Mouse (Mus musculus) adrenal gland, postnatal 25 days (tissue): ENCODE data around the gene Lin7a. TPM values are rescaled to one million over a fixed set of nuclear protein-coding genes. Genes with fewer than 3 reads are reported as not detected.

Experiments
- DNase-seq: peaks from one replicate; pipeline ENCODE4 v3.0.0; 2021; ENCODE audit warnings: mixed read lengths
- total RNA-seq: library from RNA; stranded (reverse); gene quantifications from 2 replicates; pipeline ENCODE4 v1.2.3, GENCODE M21; 2021

Gene Lin7a
- total RNA-seq, 1 experiment from 2014 or later = 1.4 TPM

DNA sequence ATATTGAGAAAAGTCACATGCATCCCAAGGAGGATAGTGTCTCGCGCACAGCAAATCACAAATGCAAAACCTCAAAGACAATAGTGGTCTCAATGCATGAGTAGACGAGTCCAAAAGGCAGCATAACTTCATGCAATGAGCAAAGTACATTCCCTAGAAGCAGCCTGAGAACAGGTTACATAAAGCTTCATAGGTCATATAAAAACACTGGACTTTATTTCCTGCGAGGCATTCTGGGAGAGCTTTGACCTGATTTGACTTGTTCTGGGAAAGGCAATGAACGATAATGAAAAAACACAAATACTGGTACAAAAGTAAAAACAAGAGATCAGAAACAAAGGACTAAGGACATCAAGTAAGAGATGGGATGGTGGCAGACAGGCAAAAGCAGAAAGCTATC is 54.1 kb downstream of the Lin7a start:
- DNase-seq = no peak

DNA sequence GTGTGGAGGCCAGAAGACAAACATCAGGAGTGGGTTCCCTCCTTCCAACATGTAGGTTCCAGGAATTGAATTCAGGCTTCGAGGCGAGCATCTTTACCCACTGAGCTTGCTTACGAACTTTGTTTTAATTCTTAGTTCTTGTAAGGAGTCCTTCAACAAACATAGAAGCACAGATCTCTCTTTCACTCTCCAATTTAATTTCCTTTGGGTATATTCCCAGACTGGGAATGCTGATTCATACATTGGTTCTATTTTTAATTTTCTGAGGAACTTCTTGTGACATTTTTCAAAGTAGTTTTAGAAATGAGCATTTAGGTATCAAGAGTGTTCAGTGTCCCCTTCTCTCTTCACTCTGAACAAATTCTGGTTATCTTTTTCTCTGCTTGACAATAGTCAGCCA is 68.0 kb downstream of the Lin7a start:
- DNase-seq = no peak

DNA sequence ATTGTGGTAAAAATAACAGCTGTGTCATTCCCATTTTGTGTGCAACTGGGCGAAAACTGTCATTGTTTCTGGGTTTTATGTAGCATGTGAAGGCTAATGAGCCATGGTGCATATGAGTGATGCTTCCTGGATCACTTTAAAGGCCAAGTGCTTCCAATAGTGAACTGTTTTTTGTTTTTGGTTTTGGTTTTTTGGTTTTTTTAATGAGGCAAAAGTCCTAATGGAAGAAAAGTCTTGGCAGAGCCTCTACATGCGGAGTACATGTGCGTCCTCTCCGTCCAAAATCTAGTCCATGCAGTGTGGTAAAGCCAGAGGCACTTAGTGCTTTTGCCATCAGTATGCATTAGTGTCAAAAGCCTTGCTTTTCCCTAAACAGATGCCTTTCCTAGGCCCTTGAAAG is 69.7 kb downstream of the Lin7a start:
- DNase-seq = no peak

GRCm38 (mm10) chr10:107344200-107344599 is 72.7 kb downstream of the Lin7a start:
- DNase-seq = no peak

DNA sequence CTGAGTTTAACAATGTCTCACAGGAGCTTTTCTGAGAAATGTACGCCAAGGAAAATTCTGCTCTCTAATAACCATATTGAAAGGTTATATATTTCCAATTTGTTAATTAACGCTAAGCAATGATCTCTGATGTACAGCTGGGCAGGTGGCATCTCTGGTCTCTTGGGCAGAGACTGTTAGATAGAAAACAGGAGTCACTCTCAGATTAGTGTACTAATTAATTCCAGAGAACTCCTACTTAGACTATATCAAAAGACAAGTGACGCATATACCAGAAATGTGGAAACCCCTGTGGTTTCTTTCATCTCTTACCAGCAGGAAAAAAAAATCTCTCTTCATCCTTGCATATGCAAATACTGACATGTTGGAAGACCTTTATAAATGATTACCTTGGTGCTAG is 76.4 kb downstream of the Lin7a start:
- DNase-seq = no peak

DNA sequence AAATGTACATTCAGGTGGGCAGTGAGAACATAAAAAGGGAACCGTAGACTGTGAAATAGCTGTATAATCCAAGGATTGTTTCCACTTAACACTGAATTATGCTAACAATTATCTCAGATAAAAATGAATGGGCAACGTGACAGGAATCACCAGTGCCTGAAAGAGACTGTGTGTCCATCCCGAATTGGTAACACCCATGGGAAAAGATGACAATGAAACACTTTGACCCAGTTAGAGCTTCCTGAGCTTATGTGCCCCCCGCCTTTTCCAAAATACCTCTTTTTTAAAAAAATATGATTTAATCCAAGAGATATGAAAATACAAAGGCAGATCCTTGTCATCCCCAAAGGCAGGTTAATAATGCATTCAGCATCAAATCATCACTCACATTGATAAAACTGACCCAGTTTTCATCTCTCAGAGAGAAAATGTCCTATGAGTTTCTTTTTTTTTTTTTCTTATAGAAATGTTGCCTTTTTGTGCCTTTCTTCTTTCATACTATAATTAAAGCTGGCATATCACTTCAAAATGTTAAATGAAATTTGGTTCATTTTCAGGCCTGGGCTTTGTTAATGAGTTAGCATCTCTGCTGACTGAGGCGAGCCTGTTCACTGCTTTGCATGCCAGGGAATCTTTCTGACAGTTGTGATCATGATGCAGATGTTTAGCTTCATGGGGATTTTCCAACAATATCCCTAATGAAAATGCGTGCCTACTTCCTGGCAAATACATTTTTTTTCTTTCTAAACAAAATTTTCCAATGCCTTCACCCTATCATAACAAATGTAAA is 80.4 kb downstream of the Lin7a start:
- no peak for DNase-seq

DNA sequence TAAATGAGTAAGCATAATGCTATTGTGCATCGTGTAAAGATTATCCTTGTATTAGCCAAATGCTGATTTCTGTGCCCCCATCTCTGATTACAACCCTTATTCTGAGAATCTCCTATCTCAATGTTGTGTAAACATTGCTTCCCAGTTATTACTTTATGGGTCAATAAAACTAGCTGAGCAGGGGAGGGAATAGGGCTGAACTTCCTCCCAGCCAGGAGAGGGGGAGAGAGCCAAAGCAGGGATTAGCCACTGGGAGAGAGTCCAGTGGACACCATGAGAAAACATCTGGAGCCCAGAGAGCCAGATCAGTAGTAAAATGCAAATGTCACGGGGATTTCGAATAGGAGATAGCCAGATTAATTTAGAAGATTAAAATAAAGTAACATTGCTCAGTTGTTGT is 82.0 kb downstream of the Lin7a start:
- DNase-seq = no peak

DNA sequence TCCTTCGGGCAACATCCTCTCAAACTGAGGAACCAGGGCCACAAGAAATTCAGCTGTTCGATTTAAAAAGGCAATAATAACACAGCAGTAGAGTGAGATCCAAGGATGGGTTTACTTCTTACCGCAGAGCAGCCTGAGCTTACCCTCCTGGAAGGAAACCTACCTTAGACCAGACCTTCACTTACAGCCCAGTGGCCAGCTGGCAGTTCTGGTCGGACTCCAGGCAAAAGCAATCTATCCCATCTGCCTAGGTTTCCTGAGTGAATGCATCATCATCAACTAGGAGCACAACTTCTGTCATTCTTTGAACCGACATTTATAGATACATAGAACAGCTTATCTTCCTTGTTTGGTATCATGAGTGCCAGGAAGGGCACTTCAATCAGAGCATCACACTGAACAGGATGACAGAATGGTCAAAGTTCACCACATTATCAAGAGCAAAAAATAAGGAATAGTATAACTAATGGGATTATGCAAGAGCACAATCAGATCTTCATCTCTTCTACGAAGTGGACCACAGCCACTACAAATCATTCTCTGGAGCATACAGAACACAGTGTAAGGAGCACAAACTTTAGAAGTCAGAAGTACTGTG is 87.1 kb downstream of the Lin7a start:
- no peak for DNase-seq

DNA sequence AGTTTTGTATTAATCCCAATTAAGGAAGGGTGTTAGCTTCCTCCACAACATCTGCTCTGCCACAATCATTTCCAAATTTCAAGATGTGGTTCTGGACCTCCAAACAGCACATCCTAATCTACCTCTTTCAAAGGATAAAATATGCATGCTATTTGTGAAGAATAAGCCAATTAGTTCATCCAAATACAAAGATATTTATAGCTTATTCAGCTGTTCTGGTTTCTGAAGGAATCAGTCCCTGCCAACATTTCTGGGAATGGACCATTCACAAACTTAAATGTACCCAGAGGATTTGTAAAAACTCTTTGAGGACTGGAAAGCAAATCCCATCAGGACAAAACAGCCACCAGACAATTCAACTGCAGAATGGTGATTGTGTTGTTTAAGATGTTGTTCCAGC is 87.8 kb downstream of the Lin7a start:
- DNase-seq = no peak

- DNase-seq = peak; percentile 18
These were observed 90.1 kb downstream of the Lin7a start for GRCm38 (mm10) chr10:107361546-107361945.

DNA sequence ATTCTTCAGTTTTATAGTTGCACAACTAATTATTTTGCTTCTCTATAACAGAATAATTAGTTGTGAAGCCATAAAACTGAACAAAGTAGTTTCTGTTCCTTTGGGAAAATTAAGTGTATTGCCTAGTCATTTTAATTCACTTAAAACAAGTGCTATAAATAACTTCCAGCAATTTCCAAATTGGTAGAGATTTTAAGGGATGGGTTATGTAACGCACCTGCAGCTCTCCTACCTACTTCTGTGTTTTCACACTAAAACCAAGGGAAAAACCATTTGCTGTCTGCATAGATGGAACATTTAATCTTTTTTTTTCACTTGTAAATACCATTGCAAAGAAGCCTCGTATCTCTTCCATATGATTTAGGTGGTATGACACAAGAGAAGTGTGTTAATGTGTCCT is 90.5 kb downstream of the Lin7a start:
- DNase-seq = no peak

DNA sequence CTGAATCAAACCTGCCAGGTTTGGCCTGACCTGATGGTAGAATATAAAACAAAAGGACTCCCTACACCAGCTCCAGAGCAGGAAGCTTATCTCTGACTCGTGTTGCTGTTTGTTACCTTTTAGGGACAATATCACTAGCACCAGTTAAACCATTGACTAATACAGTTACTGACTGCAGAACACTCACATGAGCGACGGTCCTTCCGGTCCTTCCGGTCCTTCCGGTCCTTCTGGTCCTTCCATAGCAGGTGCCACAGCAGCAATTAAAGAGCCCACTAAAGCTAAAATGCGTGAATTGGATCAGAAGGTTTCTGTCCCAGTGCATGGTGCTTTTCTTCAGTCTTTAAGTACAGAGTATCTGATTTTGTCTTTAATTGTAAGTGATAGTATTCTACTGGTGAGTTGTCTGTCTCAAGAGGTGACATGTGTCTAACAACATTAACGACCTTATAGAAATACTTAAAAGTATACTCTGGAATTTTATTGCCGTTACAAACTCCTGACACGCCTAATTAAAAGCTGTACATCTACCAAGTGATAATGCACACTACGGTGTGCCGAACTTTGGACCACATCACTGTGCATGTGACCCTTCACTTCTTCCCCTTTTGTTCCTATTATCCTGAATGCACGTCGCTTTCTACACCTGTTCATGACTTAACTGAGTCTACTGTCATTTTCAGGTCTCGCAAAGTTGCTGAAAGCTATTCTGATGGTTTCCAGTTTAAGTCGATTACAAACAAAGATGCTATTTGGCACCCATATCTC is 91.7 kb downstream of the Lin7a start:
- DNase-seq = no peak

DNA sequence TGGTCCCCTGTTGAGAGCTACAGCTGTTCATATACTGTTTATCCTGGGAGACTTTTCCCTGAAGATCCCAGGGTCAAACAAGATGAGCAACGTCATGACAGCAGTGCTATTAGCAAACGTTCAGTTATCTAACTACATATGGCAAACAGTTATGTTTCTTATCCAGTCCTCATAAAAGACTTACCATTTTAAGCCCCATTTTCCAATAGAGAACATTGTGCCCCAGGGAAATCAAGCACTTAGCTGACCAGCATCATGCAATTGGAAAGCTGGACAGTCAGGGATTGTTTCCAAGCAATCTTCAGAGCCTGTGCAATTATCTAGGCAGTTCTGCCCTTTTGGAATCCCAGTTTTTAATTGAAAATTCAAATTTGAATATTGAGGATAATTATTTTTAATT is 105.7 kb downstream of the Lin7a start:
- DNase-seq = no peak

GRCm38 (mm10) chr10:107381143-107381746 is 109.8 kb downstream of the Lin7a start:
- DNase-seq = no peak

GRCm38 (mm10) chr10:107383825-107384224 is 112.3 kb downstream of the Lin7a start:
- DNase-seq = no peak

- peak; percentile 42 for DNase-seq
These were observed 118.0 kb downstream of the Lin7a start for GRCm38 (mm10) chr10:107389505-107389904.

DNA sequence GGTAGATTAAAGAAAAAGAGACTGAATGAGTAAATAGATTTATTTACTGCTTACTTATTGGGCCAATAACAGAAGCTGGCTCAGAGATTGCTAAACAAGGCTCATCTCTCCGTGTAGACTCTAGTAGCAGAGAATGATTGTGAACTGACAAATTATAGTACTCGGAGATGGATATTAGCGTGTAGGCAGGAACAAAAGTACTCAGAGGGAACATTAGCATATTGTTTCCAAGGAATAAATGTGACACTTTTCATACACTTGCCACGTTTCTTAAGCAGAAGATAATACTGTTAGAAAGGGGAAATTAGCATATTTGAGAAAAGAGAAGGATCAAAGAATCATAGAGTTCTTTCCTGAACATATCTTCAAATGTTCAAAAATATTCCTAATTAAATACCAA is 133.9 kb downstream of the Lin7a start:
- no peak for DNase-seq

- DNase-seq = no peak
These were observed 146.8 kb downstream of the Lin7a start for GRCm38 (mm10) chr10:107418306-107418705.

GRCm38 (mm10) chr10:107436967-107437366 is 165.5 kb downstream of the Lin7a start:
- no peak for DNase-seq

- DNase-seq = no peak
These were observed 171.3 kb downstream of the Lin7a start for GRCm38 (mm10) chr10:107442781-107443180.

GRCm38 (mm10) chr10:107449496-107450330 is 178.2 kb downstream of the Lin7a start:
- no peak for DNase-seq

GRCm38 (mm10) chr10:107467819-107468218 is 196.3 kb downstream of the Lin7a start:
- no peak for DNase-seq
